Mouse (Mus musculus) lung, adult 2 months (tissue): Measurements from ENCODE around the gene Plekhh1.

Source experiments
- CTCF ChIP-seq: fragments of 200-500 bp; IDR thresholded peaks from 2 replicates; pipeline ENCODE4 v1.5.1; 2011; ENCODE audit warnings: mild to moderate bottlenecking, low read length, control low read depth; ENCODE audit not compliant: insufficient read depth
- POLR2A ChIP-seq: fragments of 200-500 bp; IDR thresholded peaks from 2 replicates; pipeline ENCODE4 v1.6.1; 2011; ENCODE audit warnings: low read depth, mild to moderate bottlenecking, control low read depth, low read length, borderline replicate concordance; ENCODE audit errors: extremely low read depth

DNA sequence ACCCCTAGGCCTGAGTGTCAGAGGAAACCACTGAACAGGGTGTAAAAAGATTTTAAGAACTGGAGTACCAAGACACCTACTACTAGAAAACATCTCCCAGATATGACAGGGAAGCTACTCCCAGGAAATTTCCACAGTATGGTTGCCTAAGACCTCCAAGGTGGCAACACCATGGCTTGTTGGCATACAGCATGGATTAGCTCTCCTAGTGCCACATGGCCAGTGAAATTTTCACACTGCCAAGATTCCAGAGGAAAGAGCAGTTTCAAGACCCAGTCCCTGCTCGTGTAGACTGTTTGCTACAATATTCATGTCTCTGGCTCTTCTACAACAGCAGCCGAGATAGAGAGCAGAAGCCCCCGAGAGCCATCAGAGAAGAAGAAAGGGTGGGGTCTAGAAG, 26.0 kb upstream of the Plekhh1 start:
- TF ChIP-seq POLR2A (no peak), CTCF (no peak)
